Mouse (Mus musculus): Measurements from ENCODE around the gene Fam19a5. TPM values are rescaled to one million over a fixed set of nuclear protein-coding genes. Genes with fewer than 3 reads are reported as not detected.

Gene Fam19a5
- polyA plus RNA-seq, 1 experiment from 2014 or later, result 0.58 TPM

- no peak overlapping the region for H3K27ac ChIP-seq (ENCODE audit: low read depth, low read length)
Measured at GRCm38 (mm10) chr15:87715037-87715676, 171.1 kb downstream of the Fam19a5 start.

GRCm38 (mm10) chr15:87717056-87717455, 173.0 kb downstream of the Fam19a5 start:
- Histone ChIP-seq H3K4me1 (replicated peaks; ENCODE audit: control insufficient read depth, insufficient read depth, low read length) (no peaks in the 10 kb centered on the region), H3K9me3 (ENCODE audit: control insufficient read depth, low read length) (no peaks in the 10 kb centered on the region), H3K27me3 (replicated peaks; ENCODE audit: control insufficient read depth, insufficient read depth, low read length) (no peaks in the 10 kb centered on the region), H3K36me3 (ENCODE audit: control insufficient read depth, insufficient read depth, low read length) (no peaks in the 10 kb centered on the region), H3K27ac (ENCODE audit: low read depth, low read length) (no peak overlapping the region), H3K4me3 (ENCODE audit: low read depth, low read length) (no peak overlapping the region), H3K9ac (ENCODE audit: low read depth, low read length) (no peak overlapping the region), H3K4me2 (no peak overlapping the region)
- 58% methylated on average over 5 of the region's 5 CpGs for WGBS
- DNase-seq (ENCODE audit: low spot score), result no peak
- ATAC-seq (replicated peaks; ENCODE audit: low FRiP score), result no peak

More at GRCm38 (mm10) chr15:87715037-87715676, 171.1 kb downstream of the Fam19a5 start:
- H3K9ac ChIP-seq (ENCODE audit: low read depth, low read length), result no peak overlapping the region
- H3K4me3 ChIP-seq (ENCODE audit: low read depth, low read length), result no peak overlapping the region
- DNase-seq (ENCODE audit: low spot score) (no peak), ATAC-seq (replicated peaks; ENCODE audit: low FRiP score) (no peak)
- H3K36me3 ChIP-seq (ENCODE audit: control insufficient read depth, insufficient read depth, low read length), result no peaks in the 10 kb centered on the region
- H3K4me1 ChIP-seq (replicated peaks; ENCODE audit: control insufficient read depth, insufficient read depth, low read length), result no peaks in the 10 kb centered on the region
- no peaks in the 10 kb centered on the region for H3K9me3 ChIP-seq (ENCODE audit: control insufficient read depth, low read length)
- WGBS, result 60% methylated on average over 9 of the region's 9 CpGs
- no peaks in the 10 kb centered on the region for H3K27me3 ChIP-seq (replicated peaks; ENCODE audit: control insufficient read depth, insufficient read depth, low read length)
- no peak overlapping the region for H3K4me2 ChIP-seq

GRCm38 (mm10) chr15:87723455-87723986, 179.4 kb downstream of the Fam19a5 start:
- Histone ChIP-seq H3K4me2 (no peak overlapping the region), H3K27me3 (replicated peaks; ENCODE audit: control insufficient read depth, insufficient read depth, low read length) (no peaks in the 10 kb centered on the region), H3K27ac (ENCODE audit: low read depth, low read length) (no peak overlapping the region), H3K36me3 (ENCODE audit: control insufficient read depth, insufficient read depth, low read length) (no peaks in the 10 kb centered on the region), H3K4me1 (replicated peaks; ENCODE audit: control insufficient read depth, insufficient read depth, low read length) (no peaks in the 10 kb centered on the region), H3K9me3 (ENCODE audit: control insufficient read depth, low read length) (no peaks in the 10 kb centered on the region), H3K9ac (ENCODE audit: low read depth, low read length) (no peak overlapping the region), H3K4me3 (ENCODE audit: low read depth, low read length) (no peak overlapping the region)
- no peak for DNase-seq (ENCODE audit: low spot score)
- WGBS, result 77% methylated on average over 5 of the region's 5 CpGs
- ATAC-seq (replicated peaks; ENCODE audit: low FRiP score), result no peak

GRCm38 (mm10) chr15:87726657-87727236, 182.6 kb downstream of the Fam19a5 start:
- Histone ChIP-seq H3K36me3 (ENCODE audit: control insufficient read depth, insufficient read depth, low read length) (no peaks in the 10 kb centered on the region), H3K4me1 (replicated peaks; ENCODE audit: control insufficient read depth, insufficient read depth, low read length) (no peaks in the 10 kb centered on the region), H3K9me3 (ENCODE audit: control insufficient read depth, low read length) (no peaks in the 10 kb centered on the region), H3K4me2 (no peak overlapping the region), H3K9ac (ENCODE audit: low read depth, low read length) (no peak overlapping the region), H3K27ac (ENCODE audit: low read depth, low read length) (no peak overlapping the region), H3K27me3 (replicated peaks; ENCODE audit: control insufficient read depth, insufficient read depth, low read length) (no peaks in the 10 kb centered on the region), H3K4me3 (ENCODE audit: low read depth, low read length) (no peak overlapping the region)
- no peak for ATAC-seq (replicated peaks; ENCODE audit: low FRiP score)
- 83% methylated on average over 20 of the region's 20 CpGs for WGBS
- no peak for DNase-seq (ENCODE audit: low spot score)

GRCm38 (mm10) chr15:87736345-87736744, 192.2 kb downstream of the Fam19a5 start:
- ATAC-seq (replicated peaks; ENCODE audit: low FRiP score), result no peak
- no peak overlapping the region for H3K4me3 ChIP-seq (ENCODE audit: low read depth, low read length)
- WGBS, result 85% methylated on average over 4 of the region's 4 CpGs

GRCm38 (mm10) chr15:87755482-87755881, 211.4 kb downstream of the Fam19a5 start:
- ATAC-seq (replicated peaks; ENCODE audit: low FRiP score) (no peak), DNase-seq (ENCODE audit: low spot score) (no peak)
- H3K27ac ChIP-seq (ENCODE audit: low read depth, low read length), result no peak overlapping the region
- no peaks in the 10 kb centered on the region for H3K27me3 ChIP-seq (replicated peaks; ENCODE audit: control insufficient read depth, insufficient read depth, low read length)
- no peaks in the 10 kb centered on the region for H3K4me1 ChIP-seq (replicated peaks; ENCODE audit: control insufficient read depth, insufficient read depth, low read length)
- WGBS, result 71% methylated on average over 3 of the region's 3 CpGs
- no peaks in the 10 kb centered on the region for H3K9me3 ChIP-seq (ENCODE audit: control insufficient read depth, low read length)
- H3K9ac ChIP-seq (ENCODE audit: low read depth, low read length), result no peak overlapping the region
- no peak overlapping the region for H3K4me2 ChIP-seq
- no peak overlapping the region for H3K4me3 ChIP-seq (ENCODE audit: low read depth, low read length)
- no peaks in the 10 kb centered on the region for H3K36me3 ChIP-seq (ENCODE audit: control insufficient read depth, insufficient read depth, low read length)

More at GRCm38 (mm10) chr15:87736345-87736744, 192.2 kb downstream of the Fam19a5 start:
- Histone ChIP-seq H3K4me1 (replicated peaks; ENCODE audit: control insufficient read depth, insufficient read depth, low read length) (no peaks in the 10 kb centered on the region), H3K27ac (ENCODE audit: low read depth, low read length) (no peak overlapping the region), H3K9ac (ENCODE audit: low read depth, low read length) (no peak overlapping the region), H3K9me3 (ENCODE audit: control insufficient read depth, low read length) (no peaks in the 10 kb centered on the region), H3K27me3 (replicated peaks; ENCODE audit: control insufficient read depth, insufficient read depth, low read length) (no peaks in the 10 kb centered on the region), H3K36me3 (ENCODE audit: control insufficient read depth, insufficient read depth, low read length) (no peaks in the 10 kb centered on the region), H3K4me2 (no peak overlapping the region)
- no peak for DNase-seq (ENCODE audit: low spot score)

GRCm38 (mm10) chr15:87765876-87766275, 221.8 kb downstream of the Fam19a5 start:
- no peak overlapping the region for H3K4me2 ChIP-seq
- DNase-seq (ENCODE audit: low spot score) (no peak), ATAC-seq (replicated peaks; ENCODE audit: low FRiP score) (no peak)
- H3K27ac ChIP-seq (ENCODE audit: low read depth, low read length), result no peak overlapping the region
- no peak overlapping the region for H3K9ac ChIP-seq (ENCODE audit: low read depth, low read length)
- no peaks in the 10 kb centered on the region for H3K4me1 ChIP-seq (replicated peaks; ENCODE audit: control insufficient read depth, insufficient read depth, low read length)
- no peaks in the 10 kb centered on the region for H3K36me3 ChIP-seq (ENCODE audit: control insufficient read depth, insufficient read depth, low read length)
- WGBS, result 76% methylated on average over 3 of the region's 3 CpGs
- H3K4me3 ChIP-seq (ENCODE audit: low read depth, low read length), result no peak overlapping the region
- no peaks in the 10 kb centered on the region for H3K9me3 ChIP-seq (ENCODE audit: control insufficient read depth, low read length)
- H3K27me3 ChIP-seq (replicated peaks; ENCODE audit: control insufficient read depth, insufficient read depth, low read length), result no peaks in the 10 kb centered on the region

- Histone ChIP-seq H3K4me3 (ENCODE audit: low read depth, low read length) (no peak overlapping the region), H3K9me3 (ENCODE audit: control insufficient read depth, low read length) (no peaks in the 10 kb centered on the region), H3K27ac (ENCODE audit: low read depth, low read length) (no peak overlapping the region), H3K4me1 (replicated peaks; ENCODE audit: control insufficient read depth, insufficient read depth, low read length) (no peaks in the 10 kb centered on the region), H3K27me3 (replicated peaks; ENCODE audit: control insufficient read depth, insufficient read depth, low read length) (no peaks in the 10 kb centered on the region), H3K4me2 (no peak overlapping the region), H3K9ac (ENCODE audit: low read depth, low read length) (no peak overlapping the region), H3K36me3 (ENCODE audit: control insufficient read depth, insufficient read depth, low read length) (no peaks in the 10 kb centered on the region)
- no peak for DNase-seq (ENCODE audit: low spot score)
- WGBS, result 58% methylated on average over 4 of the region's 4 CpGs
- no peak for ATAC-seq (replicated peaks; ENCODE audit: low FRiP score)
Measured at GRCm38 (mm10) chr15:87773955-87774354, 229.9 kb downstream of the Fam19a5 start.

GRCm38 (mm10) chr15:87783331-87783730, 239.2 kb downstream of the Fam19a5 start:
- Histone ChIP-seq H3K36me3 (ENCODE audit: control insufficient read depth, insufficient read depth, low read length) (no peaks in the 10 kb centered on the region), H3K4me3 (ENCODE audit: low read depth, low read length) (no peak overlapping the region), H3K4me2 (no peak overlapping the region), H3K9me3 (ENCODE audit: control insufficient read depth, low read length) (no peaks in the 10 kb centered on the region), H3K27ac (ENCODE audit: low read depth, low read length) (no peak overlapping the region), H3K27me3 (replicated peaks; ENCODE audit: control insufficient read depth, insufficient read depth, low read length) (no peaks in the 10 kb centered on the region), H3K9ac (ENCODE audit: low read depth, low read length) (no peak overlapping the region), H3K4me1 (replicated peaks; ENCODE audit: control insufficient read depth, insufficient read depth, low read length) (no peaks in the 10 kb centered on the region)
- WGBS, result 80% methylated on average over 2 of the region's 2 CpGs
- ATAC-seq (replicated peaks; ENCODE audit: low FRiP score) (no peak), DNase-seq (ENCODE audit: low spot score) (no peak)

Measured in liver, embryonic 11.5 days (tissue).